Mouse (Mus musculus) splenic B cell, adult 2 months (primary cell): ENCODE data around the gene Abca5.
A peak's percentile ranks its signal among the peaks of the same experiment; 100 is the strongest.

Source experiments
- DNase-seq: peaks from one replicate; pipeline ENCODE4 v3.0.0-alpha.2; 2011; ENCODE audit warnings: low read depth, low spot score
- H3K27me3 ChIP-seq: 2 replicates; pipeline ENCODE4 v1.6.1; 2012; ENCODE audit warnings: mild to moderate bottlenecking, low read length, moderate library complexity, mixed read lengths; ENCODE audit not compliant: control insufficient read depth, poor library complexity, insufficient read depth, severe bottlenecking
- H3K36me3 ChIP-seq: 2 replicates; pipeline ENCODE4 v1.6.1; 2012; ENCODE audit warnings: mild to moderate bottlenecking, low read length, moderate library complexity, mixed read lengths; ENCODE audit not compliant: control insufficient read depth, poor library complexity, insufficient read depth, severe bottlenecking

Abca5 gene

DNA sequence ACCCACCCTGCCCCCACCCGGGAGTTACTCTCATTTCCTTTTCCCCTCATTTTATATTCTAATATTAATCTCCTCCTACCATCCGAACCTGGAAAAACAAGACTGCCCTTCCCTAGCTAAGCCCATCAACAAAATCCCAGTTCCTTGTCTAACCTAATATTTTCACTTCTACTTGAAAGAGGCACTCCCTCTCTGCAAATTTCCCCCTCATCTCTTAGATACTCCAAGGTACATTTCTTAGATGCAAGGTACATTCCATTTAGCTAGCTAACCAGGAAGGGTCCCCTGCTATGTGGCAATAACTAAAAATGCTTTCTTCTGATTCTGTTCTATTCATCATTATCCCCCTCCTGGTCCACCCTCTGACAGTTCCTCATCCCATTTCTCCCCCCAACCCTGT lies 10.7 kb upstream of the Abca5 start:
- no peak for DNase-seq
- no peaks in the 10 kb centered on the region; the same call in 1 of the 2 replicates for H3K27me3 ChIP-seq
- no peaks in the 10 kb centered on the region for H3K36me3 ChIP-seq

DNA sequence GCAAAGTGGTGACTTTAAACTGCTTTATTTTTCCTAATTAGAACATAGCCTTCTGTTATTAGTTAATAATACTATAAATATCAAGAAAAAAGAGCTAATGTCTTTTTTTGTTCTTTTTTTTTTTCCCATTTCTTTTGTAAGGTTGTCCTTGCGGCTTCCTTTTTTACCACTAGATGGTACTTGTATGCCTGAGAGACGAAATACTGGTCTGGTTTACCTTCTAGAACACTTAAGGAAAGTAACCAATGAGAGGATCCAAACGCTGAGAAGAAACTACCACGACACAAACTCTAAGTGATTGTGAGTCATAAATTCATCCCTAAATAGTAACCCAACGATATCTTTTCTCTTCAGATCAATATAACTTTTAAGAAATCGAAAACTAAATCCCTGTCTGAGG lies 10.3 kb upstream of the Abca5 start:
- DNase-seq: no peak
- Histone ChIP-seq H3K36me3 (no peaks in the 10 kb centered on the region), H3K27me3 (no peaks in the 10 kb centered on the region; the same call in 1 of the 2 replicates)

DNA sequence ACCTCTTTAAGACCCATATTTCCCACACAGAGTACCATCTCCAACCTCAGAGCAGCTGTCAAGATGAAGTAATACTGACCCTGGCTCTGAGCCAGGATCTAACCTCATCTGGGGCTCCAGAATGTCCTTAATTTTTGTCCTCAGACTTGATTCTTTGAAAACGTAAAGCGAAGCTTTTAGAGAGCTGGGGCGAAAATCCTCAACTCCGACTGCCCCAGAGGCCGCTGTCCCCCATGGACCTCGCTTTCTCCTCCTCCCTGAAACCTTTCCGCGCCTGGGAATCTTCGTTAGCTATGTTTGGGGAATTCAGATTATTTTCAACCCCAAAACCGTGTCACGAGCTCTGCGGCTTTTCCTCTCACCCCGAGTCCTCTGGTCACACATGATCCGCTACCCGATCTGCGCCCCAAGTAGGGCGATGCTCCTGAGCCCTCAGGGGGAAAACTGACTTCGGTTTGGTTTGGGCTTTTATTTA lies 665 bp downstream of the Abca5 start:
- no peaks in the 10 kb centered on the region for H3K27me3 ChIP-seq
- peak; percentile 21 for DNase-seq
- H3K36me3 ChIP-seq: no peaks in the 10 kb centered on the region

DNA sequence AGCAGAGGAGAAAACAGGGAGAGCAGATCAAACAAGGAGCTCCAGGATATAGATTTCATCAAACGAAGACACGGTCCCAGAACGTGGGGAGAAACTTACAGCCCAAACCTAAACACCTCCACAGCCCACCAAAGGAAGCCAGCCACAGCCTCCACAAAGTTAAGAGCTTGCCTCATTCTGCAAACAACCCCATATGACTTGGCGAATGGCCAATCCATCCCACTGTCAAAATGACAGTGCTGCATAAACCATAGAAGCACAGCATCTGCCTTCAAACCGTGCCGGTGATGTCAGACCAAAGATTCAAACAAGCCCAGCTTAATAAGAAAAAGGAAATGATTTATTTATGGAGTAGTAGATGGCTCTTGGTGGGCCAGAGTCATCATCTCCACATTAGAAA lies 7.4 kb downstream of the Abca5 start:
- H3K27me3 ChIP-seq: no peaks in the 10 kb centered on the region
- DNase-seq: no peak

DNA sequence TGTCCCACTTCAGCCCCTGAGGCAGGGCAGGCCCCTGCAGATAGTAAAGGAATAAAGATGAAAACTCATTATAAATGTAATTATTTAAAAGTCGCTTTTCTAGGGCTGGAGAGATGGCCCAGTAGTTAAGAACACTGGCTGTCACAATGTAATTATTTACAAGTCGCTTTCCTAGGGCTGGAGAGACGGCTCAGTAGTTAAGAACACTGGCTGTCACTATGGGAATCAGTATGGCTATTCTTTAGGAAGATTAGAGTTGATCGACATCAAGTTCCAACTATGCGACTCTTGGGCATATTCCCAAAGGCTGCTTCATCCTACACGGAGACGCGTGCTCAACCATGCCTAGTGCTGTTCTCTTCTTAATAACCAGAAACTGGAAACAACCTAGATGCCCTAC lies 15.2 kb downstream of the Abca5 start:
- Histone ChIP-seq H3K27me3 (no peaks in the 10 kb centered on the region), H3K36me3 (no peaks in the 10 kb centered on the region)
- DNase-seq: no peak

More for the DNA sequence above, 7.4 kb downstream of the Abca5 start:
- no peaks in the 10 kb centered on the region for H3K36me3 ChIP-seq

DNA sequence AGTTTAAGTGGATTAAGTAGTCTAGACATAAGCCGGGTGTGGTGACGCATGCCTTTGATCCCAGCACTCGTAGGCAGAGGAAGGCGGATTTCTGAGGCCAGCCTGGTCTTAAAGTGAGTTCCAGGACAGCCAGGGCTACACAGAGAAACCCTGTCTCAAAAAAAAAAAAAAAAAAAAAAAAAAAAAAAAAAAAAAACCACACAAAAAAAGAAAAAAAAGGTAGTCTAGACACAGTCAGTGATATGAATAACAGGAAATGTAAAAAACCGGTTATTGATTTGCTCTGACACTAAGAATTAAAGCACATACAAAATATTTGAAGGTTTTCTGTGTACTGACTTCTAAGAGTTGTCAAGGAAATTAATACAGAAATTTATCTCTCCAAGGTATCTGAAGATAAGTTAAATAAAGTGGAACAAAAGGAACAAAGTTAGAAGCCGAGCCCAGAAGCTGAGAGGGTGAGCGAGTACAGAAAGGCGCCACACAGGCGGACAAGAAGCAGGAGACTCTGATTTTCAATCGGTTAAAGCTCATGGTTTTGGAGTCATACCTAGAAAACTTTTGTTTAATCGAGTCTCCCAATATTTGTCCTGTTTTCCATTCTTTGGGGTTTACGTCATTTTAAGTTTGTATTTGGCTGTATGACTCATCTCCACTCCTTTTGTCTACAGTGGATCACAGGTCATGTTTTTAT lies 30.9 kb downstream of the Abca5 start:
- DNase-seq: no peak
- Histone ChIP-seq H3K27me3 (no peaks in the 10 kb centered on the region), H3K36me3 (no peaks in the 10 kb centered on the region)

DNA sequence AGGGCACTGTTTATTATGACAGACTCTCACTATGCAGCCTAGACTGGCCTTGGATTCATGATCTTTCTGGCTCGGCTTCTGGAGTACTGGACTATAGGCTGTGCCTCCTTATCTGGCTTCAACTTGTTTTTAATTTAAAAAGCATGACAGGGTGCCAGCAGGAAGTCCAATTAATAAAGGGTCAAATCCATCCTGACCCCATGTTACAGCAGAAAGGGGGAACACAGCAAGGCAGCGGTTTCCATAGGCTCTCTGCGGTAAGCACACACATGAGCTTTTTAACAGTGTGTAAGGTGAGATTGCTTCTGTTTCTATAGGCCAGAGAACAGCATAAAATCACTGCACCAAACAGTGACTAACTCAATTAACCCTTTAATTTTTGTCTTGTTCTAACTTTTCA lies 34.1 kb downstream of the Abca5 start:
- no peaks in the 10 kb centered on the region for H3K36me3 ChIP-seq
- DNase-seq: no peak
- no peaks in the 10 kb centered on the region for H3K27me3 ChIP-seq

DNA sequence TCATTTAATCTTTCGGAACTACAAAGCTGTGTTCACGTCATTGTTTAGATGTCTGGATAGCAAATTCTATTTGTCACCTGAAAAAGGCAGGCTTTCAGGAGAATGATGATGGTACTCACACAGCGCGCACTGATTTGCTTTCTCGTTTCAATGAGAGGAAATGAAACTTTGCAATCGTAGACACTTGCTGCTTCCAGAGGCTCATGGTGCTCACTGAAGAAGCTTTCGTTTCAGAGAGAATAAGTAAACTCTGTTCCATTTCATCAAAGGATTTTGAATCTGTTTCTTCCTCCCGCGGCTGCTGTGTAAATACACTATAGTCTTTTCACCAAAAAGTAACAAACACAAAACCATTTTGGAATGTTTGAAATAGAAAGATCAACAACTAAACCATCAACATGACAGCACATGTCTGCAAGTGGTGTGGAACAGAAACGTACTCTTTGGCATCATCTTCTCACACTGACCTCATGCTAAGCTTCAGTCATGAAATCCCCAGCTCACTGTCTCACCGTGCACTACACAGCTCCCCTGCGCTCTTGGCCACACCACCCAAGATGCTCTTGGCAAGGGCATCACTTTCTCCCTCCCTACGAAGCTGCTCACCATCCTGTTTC lies 39.5 kb downstream of the Abca5 start:
- no peaks in the 10 kb centered on the region for H3K36me3 ChIP-seq
- no peaks in the 10 kb centered on the region for H3K27me3 ChIP-seq
- no peak for DNase-seq

DNA sequence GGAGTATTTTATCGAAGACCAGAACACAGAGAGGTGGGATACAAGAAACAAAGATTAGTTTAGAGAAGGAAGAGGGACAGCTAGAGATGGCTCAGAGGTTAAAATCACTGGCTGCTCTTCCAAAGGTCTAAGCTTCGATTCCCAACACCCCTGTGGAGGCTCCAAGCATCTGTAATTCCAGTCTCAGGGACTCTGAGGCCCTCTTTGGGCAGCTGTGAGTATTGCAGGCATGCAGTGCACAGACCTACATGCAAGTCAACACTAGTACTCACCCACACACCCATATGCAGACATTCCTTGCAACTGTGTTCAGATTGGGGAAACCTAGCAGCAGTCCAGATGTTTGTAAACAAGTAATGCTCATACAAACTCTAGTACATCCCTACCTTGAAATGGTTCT lies 46.9 kb downstream of the Abca5 start:
- H3K36me3 ChIP-seq: no peaks in the 10 kb centered on the region
- no peak for DNase-seq
- no peaks in the 10 kb centered on the region for H3K27me3 ChIP-seq

DNA sequence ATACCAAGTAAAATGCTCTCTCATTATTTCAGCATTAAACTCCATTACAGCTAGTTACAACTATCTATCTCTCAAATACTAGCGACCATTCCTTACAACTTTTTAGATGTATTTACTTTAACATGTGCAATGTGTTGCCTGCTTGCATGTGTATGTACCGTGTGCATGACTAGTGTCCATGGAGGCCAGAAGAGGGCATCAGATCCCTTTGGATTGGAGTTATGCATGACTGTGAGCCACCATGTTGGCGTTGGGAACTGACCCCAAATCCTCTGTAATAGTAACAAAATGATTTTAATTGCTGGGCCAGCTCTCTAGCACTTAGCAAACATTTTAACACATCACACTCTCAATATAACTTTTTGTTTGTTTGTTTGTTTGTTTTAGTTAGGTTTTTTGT lies 49.1 kb downstream of the Abca5 start:
- Histone ChIP-seq H3K36me3 (no peaks in the 10 kb centered on the region), H3K27me3 (no peaks in the 10 kb centered on the region)
- no peak for DNase-seq

DNA sequence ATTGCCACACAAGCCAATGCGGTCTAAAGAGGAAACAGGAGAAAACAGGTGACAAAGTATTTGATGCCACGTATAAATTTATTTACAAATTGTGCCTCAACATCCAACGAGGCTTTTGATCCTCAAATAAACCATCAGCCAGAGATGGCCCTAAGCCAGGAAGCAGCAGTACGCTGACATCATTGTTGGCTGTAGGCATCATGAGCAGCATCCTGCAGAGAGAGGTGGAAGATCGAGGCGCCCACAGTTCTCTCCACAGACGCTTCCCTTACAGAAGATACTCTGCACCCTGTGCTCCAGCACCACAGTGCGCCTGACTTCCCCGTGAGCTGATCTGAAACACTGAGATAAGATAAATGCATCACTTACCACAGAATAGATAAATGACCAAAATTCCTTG lies 49.8 kb downstream of the Abca5 start:
- no peaks in the 10 kb centered on the region for H3K27me3 ChIP-seq
- H3K36me3 ChIP-seq: no peaks in the 10 kb centered on the region
- DNase-seq: no peak

DNA sequence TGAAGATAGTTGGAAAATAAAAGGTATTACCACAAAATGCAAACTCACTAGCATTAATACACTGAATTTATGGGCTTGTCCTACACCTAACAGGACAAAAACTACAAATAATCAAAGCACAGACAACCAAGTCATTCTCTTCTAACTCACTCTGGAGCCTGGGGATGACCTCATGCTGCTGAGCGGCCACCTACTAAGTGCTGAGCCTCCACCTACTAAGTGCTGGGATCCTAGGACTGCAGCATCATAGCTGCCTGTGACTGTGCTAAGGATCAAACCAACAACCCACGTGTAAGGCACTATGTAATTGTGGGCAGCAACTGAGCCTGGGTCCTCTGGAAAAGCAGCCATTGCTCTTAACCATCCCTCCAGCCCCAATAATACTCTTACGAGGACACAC lies 51.2 kb downstream of the Abca5 start:
- DNase-seq: no peak
- Histone ChIP-seq H3K27me3 (no peaks in the 10 kb centered on the region), H3K36me3 (no peaks in the 10 kb centered on the region)

DNA sequence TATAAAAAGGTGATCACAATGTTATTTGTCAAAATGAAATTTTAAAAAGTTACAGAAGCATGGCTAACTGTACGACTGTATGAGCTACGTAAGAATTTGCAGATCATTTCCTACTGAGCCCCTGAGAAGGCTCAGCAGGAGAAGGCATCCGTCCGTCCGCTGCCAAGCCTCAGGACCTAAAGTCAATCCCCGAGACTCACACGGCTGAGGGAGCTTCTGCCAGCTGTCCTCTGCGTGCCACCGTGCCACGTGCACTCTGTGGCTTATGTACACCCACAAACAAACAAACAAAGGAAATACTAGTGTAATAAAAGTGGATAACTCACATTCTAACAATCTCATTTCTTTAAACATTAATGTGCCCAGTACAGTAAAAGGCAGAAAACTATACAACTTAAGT lies 52.7 kb downstream of the Abca5 start:
- H3K27me3 ChIP-seq: no peaks in the 10 kb centered on the region
- no peaks in the 10 kb centered on the region for H3K36me3 ChIP-seq
- no peak for DNase-seq

DNA sequence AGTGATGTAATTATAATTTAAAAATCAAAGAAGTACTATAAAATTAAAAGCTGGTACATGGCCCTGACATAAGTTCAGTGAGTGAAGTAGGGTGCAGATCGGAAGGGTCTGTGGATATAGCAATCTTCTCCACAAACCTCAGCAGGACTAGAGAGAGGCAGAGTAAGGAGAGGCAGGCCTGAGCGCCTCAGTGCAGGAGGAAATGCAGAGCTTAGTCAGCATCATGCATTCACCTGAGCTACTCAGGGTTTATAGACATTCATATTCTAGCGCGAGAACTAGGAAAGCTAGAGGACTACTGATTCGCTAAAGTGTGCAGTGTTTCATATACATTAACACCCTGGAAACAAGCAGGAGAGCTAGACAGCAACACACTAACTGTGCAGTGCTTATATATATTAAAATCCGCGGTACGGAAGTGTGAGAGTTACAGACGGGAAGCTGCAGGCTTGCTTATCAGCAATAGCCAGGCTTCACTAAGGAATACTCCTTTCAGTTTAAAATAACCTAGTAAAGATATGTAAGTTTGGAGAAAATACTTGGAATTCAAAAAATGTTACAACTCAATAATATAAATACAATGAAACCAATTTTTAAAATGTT lies 53.2 kb downstream of the Abca5 start:
- no peak for DNase-seq
- no peaks in the 10 kb centered on the region for H3K27me3 ChIP-seq
- no peaks in the 10 kb centered on the region for H3K36me3 ChIP-seq

DNA sequence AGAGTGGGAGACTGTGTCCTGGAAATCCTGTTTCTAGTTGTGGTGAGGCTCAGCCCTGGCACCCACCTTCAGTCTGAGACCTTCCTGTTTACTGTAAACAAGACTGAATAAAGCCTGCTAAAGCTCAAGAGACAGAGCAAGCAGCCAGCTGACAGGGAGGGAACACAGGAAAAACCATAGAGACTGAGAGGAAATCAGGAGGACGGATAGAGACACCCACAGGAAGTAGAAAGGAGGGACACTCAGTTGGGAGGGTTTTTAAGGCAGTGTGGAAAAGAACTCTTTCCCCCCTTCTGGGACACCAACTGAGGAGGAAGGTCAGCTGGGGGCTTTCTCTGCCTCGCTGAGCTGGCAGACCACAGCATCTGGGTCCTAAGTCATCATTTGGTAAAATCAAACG lies 62.7 kb downstream of the Abca5 start:
- DNase-seq: no peak
- no peaks in the 10 kb centered on the region for H3K36me3 ChIP-seq

More for the DNA sequence above, 62.7 kb downstream of the Abca5 start:
- no peaks in the 10 kb centered on the region for H3K27me3 ChIP-seq
